Mouse (Mus musculus): ENCODE data around the gene Gtf2h2. TPM values are rescaled to one million over a fixed set of nuclear protein-coding genes. Genes with fewer than 3 reads are reported as not detected.
"Not testable (repeated sequence)": the region's sequence is repeated elsewhere in the genome, so short reads cannot be mapped to it uniquely, and the experiment has no call there.

Gtf2h2 gene
- total RNA-seq, 1 experiment from 2014 or later, result 29.1 TPM

- DNase-seq, result no peak
These were observed 2.0 kb downstream of the Gtf2h2 start for GRCm38 (mm10) chr13:100490424-100490823.

GRCm38 (mm10) chr13:100483610-100484009 lies 8.8 kb downstream of the Gtf2h2 start:
- DNase-seq, result no peak

- no peak for DNase-seq
These were observed 28.7 kb downstream of the Gtf2h2 start for GRCm38 (mm10) chr13:100463527-100464222.

- no peak for DNase-seq
These were observed 31.0 kb downstream of the Gtf2h2 start for GRCm38 (mm10) chr13:100461336-100461735.

GRCm38 (mm10) chr13:100452415-100453127 lies 39.8 kb downstream of the Gtf2h2 start, which contains the start of gene Naip1:
Gene Naip1, minus strand, starts transcription at chr13:100452869.
- not testable (repeated sequence) for DNase-seq

GRCm38 (mm10) chr13:100449495-100449894 lies 42.9 kb downstream of the Gtf2h2 start:
- no peak for DNase-seq

- DNase-seq, result no peak
These were observed 52.3 kb downstream of the Gtf2h2 start for GRCm38 (mm10) chr13:100440116-100440515.

- no peak for DNase-seq
These were observed 53.7 kb downstream of the Gtf2h2 start for GRCm38 (mm10) chr13:100438701-100439100.

- no peak for DNase-seq
These were observed 55.0 kb downstream of the Gtf2h2 start for GRCm38 (mm10) chr13:100437322-100437825.

- not testable (repeated sequence) for DNase-seq
These were observed 55.7 kb downstream of the Gtf2h2 start for GRCm38 (mm10) chr13:100436556-100437163.

- not testable (repeated sequence) for DNase-seq
These were observed 72.4 kb downstream of the Gtf2h2 start for GRCm38 (mm10) chr13:100419958-100420357.

- no peak for DNase-seq
These were observed 78.0 kb downstream of the Gtf2h2 start for GRCm38 (mm10) chr13:100414428-100414827.

Other genes with a start within 250 kb of the Gtf2h2 start
- gene Naip5, start 246.3 kb downstream of the Gtf2h2 start, total RNA-seq (2021), result 2.3 and 2.7 TPM in 2 replicates
- gene Naip6, start 174.9 kb downstream of the Gtf2h2 start, total RNA-seq (2021), result 0.30 and 0.75 TPM in 2 replicates
- 0.07 and 0.26 TPM in 2 replicates for gene Naip1, start 39.7 kb downstream of the Gtf2h2 start, total RNA-seq (2021)
- gene Ocln, start 60.1 kb upstream of the Gtf2h2 start, total RNA-seq (2021), result 4.4 and 6.7 TPM in 2 replicates
- gene Marveld2, start 124.4 kb upstream of the Gtf2h2 start, total RNA-seq (2021), result 0.89 and 1.0 TPM in 2 replicates
- gene Ak6, start 158.4 kb upstream of the Gtf2h2 start, total RNA-seq (2021), result 73.1 and 80.9 TPM in 2 replicates
- gene Rad17, start 158.5 kb upstream of the Gtf2h2 start, total RNA-seq (2021), result 20.8 and 22.0 TPM in 2 replicates
- gene Taf9, start 159.0 kb upstream of the Gtf2h2 start, total RNA-seq (2021), result 7.8 and 14.5 TPM in 2 replicates
- 2.1 and 3.0 TPM in 2 replicates for gene Ccdc125, start 177.1 kb upstream of the Gtf2h2 start, total RNA-seq (2021)
- gene Cdk7, start 238.4 kb upstream of the Gtf2h2 start, total RNA-seq (2021), result 40.9 and 42.0 TPM in 2 replicates